Mouse (Mus musculus) kidney, postnatal 14 days (tissue): ENCODE results near the gene Bloc1s3.
A peak's percentile ranks its signal among the peaks of the same experiment; 100 is the strongest.
"Not testable (repeated sequence)": the region's sequence is repeated elsewhere in the genome, so short reads cannot be mapped to it uniquely, and the experiment has no call there.

ENCODE experiments used
- DNase-seq: peaks from one replicate; pipeline ENCODE4 v3.0.0; 2022; ENCODE audit warnings: mixed read lengths

Gene Bloc1s3

GRCm38 (mm10) chr7:19512353-19512752, 4.2 kb upstream of the Bloc1s3 start:
- DNase-seq: no peak

GRCm38 (mm10) chr7:19511934-19512333, 3.8 kb upstream of the Bloc1s3 start:
- DNase-seq: not testable (repeated sequence)

DNA sequence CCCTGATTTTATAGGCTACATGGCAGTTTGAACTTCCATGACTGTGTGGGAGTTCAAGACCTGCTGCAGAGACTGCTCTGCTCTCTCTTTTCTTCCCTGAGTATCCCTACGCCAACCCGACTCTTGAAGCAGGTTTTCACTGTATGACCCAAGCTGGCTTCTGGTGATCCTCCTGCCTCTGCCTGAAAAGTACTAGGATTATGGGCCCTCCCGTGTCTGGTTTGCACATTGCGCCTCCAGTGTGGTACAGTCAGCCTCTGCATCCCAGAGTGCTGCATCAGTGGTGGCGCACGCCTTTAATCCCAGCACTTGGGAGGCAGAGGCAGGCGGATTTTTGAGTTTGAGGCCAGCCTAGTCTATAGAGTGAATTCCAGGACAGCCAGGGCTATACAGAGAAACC, 1.6 kb upstream of the Bloc1s3 start:
- DNase-seq: no peak

- DNase-seq: no peak
Measured at GRCm38 (mm10) chr7:19508924-19509568, 879 bp upstream of the Bloc1s3 start.

DNA sequence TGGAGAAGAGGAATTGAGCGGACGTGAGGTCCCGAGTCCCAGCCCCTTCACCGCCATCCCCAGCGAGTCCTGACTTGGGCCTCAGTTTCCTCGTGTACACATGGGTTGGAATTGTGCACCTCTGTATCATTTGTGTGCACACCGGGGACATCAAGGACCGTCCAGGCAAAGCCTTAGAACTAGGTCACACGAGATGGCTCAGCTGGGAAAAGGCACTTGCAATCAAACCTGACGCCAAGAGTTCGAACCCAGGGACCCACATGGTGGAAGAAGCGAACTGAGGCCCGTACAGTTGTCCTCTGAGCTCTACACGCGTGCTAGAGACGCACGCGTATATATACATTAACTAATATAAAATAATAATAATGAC, 570 bp downstream of the Bloc1s3 start:
- DNase-seq: no peak

DNA sequence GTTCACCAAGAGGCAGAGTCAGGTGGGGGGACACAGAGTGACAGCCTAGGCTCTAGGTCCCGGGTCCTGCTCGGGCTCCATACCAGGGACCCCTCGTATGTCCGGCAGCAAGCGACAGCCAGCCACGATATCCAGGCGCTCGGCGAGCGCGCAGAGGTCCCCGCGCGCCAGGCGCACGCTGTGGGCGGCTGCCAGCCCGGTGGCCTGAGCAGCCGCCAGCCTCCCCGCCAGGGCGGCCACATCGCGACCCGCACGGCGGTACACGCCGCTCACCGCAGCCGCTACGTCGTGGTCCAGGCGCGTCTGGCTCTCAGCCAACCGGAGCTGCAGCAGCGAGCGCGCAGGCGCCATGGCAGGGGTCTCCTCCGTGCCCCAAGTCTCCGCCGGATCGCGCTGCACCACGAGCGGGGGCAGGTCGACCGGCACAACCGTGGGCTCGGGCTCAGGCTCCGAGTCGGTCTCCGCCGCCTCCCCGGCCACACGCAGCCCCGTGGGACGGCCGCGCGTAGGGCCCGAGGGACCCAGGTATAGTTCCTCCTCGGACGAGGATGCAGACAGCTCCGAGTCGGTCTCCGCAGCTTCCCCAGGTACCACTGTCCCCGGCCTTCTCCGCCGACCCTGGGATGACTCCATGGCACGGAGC, 1.1 kb downstream of the Bloc1s3 start:
- peak; percentile 66 for DNase-seq

GRCm38 (mm10) chr7:19506326-19506725, 1.8 kb downstream of the Bloc1s3 start:
- no peak for DNase-seq

DNA sequence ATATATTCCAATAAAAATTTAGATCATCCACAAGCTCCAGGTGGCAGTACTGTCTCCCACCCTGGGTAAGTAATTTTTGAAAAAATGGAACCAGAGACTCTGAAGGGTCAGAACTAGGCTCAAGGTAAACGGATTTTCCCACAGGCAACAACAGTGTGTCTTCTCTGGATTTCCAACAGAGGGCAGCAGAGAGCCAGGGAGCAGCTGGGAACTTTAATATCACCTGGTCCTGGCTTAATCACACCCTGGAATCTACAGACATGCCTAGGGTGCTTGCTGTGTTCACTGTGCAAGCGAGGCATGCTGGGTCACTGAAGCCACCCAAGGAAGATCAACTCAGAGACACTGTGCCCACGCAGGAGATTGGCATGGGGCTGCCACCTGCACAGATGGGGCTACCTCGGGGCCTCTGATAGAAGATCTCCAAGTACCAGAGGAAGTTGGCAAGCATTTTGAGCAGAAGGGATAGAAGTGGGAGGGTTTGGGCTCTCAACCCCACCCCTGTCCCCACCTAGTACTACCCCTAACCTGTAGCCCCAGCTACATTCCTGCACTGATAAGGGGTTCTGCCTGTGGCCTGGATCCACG, 4.6 kb downstream of the Bloc1s3 start:
- peak; percentile 59 for DNase-seq

DNA sequence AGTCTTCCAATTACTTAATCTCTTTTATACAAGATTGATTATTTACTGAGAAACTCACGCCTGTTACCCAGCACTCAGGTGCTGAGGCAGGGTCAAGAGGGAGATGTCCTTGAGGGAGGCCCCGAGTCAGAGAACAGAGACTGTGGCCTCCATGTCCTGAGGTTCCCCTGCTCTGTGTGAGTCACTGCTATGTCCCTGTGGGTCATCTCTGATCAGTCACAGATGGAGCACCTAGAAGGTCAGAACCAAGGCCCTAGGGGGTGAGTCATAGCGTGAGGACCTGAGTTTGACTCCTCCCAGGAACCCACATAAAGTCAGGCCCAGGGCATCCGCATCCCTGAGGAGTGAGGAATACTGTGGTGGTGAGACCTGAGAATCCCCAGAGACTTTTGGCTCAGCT, 6.5 kb downstream of the Bloc1s3 start:
- DNase-seq: no peak

DNA sequence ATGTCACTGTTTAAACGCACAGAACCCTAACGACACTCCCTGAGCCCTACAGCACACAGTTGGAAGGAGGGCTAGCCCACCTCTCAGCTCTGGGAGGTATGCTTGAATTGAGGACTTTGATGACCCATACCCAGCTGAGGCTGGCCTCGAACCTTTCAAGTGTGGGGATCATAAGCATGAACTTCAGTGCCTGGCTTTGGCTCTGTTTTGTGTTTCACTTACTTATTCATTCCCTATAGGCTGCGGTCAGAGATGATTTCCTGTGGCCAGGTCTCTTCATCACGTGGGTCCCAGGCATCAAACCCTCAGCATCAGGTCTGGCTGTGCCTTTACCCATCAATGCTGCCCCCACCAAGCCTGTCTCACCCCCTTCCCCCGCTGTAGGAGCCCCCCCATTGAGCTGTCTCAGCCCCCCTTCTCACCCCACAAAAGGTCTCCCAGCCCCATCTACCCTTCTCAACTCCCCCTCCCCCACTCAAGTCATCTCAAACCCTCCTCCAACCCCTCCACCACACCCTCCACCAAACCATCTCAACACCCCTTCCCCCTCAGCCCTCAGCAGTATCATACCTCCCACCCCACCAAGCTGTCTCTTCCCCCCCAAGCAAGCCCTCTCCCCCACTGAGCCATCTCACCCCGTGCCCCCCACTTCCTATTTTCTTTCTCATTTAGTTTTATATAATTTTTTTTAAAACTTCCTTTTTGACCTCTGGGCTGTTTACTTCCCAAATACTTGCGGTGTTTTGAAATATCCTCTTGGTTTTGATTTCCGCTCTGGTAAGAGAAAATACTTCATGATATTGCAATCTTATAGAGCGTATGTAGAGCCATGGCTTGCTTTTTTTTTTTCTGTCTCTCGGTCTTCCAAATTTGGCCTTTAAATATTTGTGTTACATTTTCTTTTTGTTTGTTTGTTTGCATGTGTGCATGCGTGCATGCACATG, 7.5 kb downstream of the Bloc1s3 start:
- DNase-seq: no peak

GRCm38 (mm10) chr7:19498326-19498725, 9.8 kb downstream of the Bloc1s3 start:
- DNase-seq: peak; percentile 44

DNA sequence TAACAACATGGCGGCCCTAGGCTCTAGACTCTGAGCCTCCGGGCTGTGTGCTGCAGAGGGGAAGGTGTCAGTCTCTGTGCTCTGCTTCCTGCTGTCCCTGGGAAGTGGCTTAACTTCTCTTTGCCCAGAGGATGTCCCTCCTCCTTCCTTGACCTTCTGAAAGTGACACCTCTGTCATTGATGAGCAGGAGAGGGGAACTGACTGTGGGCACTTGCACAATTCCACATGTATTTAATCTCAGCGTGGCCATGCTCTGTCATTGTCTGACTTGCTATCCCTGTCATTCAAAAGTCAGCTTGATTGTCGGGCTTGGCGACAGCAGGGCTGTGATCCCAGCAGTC, 12.0 kb downstream of the Bloc1s3 start:
- DNase-seq: no peak

- DNase-seq: peak; percentile 88
Measured at GRCm38 (mm10) chr7:19495521-19496213, 12.5 kb downstream of the Bloc1s3 start.

GRCm38 (mm10) chr7:19494751-19495474, 13.3 kb downstream of the Bloc1s3 start:
- peak; percentile 48 for DNase-seq

GRCm38 (mm10) chr7:19491731-19492130, 16.4 kb downstream of the Bloc1s3 start:
- DNase-seq: peak; percentile 87

DNA sequence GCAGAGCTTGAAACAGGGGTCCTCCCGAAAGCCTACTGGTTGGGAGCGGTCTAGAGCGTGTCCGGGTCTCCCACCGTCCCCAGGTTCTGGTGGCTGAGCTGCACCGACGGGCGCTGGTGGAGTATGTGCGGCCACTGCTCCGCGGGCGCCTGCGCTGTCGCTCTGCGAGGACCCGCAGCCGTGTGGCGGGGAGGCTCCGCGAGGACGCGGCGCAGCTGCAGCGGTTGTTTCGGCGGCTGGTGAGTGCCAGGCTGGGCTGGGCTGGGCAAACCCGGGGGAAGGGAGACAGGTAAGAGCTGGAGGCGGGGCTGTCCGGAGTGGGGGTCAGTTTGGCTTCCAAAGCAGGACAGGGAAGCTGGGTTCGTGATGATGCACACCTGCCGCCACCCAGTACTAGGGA, 18.6 kb downstream of the Bloc1s3 start:
- no peak for DNase-seq

DNA sequence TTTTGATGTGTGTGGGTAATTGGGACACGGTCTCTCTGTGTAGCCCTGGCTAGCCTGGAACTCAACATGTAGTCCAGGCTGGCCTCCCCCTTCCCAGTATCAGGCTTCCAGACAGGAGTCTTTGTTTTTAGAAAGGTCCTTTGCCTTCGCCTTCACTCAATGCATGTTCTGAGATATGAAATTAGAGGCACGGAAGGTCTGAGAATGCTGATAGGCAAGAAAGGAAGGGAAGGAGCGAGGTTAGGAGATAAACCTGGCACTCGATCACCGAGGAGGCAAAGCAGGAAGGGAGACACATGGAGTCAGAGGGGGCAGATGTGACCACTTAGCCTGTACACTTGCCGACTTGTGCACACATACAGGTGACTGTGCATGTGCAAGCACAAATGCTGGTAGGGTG, 21.6 kb downstream of the Bloc1s3 start:
- DNase-seq: no peak

- DNase-seq: no peak
Measured at GRCm38 (mm10) chr7:19485488-19485887, 22.7 kb downstream of the Bloc1s3 start.

DNA sequence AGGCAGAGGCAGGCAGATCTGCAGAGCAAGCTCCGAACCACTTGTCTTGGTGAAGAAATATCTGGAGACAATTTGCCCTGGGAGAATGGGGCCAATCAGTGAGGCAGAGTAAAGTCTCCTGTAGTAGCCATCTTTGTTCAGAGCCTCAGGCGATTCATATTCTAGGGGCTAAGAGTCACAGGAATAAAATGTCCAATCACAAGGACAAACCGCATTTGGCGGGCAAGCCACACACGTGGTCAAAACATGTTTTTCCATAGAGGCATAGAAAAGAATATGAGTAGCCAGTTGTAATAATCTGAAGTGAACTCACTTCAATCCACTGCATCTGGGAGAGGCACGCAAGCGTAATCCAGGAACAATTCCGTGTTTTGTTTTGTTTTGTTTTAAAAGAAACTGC, 24.9 kb downstream of the Bloc1s3 start:
- no peak for DNase-seq

- DNase-seq: peak; percentile 78
Measured at GRCm38 (mm10) chr7:19477624-19478384, 30.4 kb downstream of the Bloc1s3 start.

GRCm38 (mm10) chr7:19477084-19477483, 31.1 kb downstream of the Bloc1s3 start:
- peak; percentile 19 for DNase-seq
